Mouse (Mus musculus) layer of hippocampus, adult 18-20 months (tissue): ENCODE data around the gene Fuz. TPM values are rescaled to one million over a fixed set of nuclear protein-coding genes. Genes with fewer than 3 reads are reported as not detected.
A peak's percentile ranks its signal among the peaks of the same experiment; 100 is the strongest.

Source experiments
- DNase-seq, 2 experiments: peaks; one replicate each; pipeline ENCODE4 v3.0.0; 2022; ENCODE audit warnings: low spot score in 2 of 2
- microRNA-seq, 2 experiments: library from miRNA; unstranded; fragments of <30 nt; microRNA quantifications; one replicate each; pipeline ENCODE4 v1.2.0; 2021
- total RNA-seq, 2 experiments: library from RNA; stranded (reverse); gene quantifications; 2 replicates each; pipeline ENCODE4 v1.2.3; 2021

The Fuz gene
- total RNA-seq, 2 experiments from 2014 or later: 23.4 to 24.5 TPM

DNA sequence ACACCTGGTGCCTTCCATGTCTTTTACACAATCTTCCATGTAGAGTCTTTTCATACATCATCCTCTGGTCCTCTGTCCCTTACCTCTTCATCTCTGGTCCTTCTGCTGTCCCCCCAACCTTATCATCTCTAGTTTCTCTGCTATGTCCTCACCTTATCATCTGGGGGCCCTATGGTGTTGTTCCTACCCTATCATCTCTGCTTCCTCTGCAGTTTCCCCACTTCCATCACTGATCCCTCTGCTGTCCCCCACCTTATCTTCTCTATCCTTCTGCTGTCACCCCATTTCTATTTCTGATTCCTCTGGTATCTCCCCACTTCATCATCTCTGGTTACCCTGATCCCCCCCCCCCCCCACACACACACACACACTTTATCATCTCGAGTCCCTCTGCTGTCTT, 32.7 kb downstream of the Fuz start:
- no peak for DNase-seq

GRCm38 (mm10) chr7:44929204-44930151, 33.6 kb downstream of the Fuz start, which contains the start of gene Ap2a1:
Gene Ap2a1, minus strand, starts transcription at chr7:44929496.
- DNase-seq: peak; percentile 100

DNA sequence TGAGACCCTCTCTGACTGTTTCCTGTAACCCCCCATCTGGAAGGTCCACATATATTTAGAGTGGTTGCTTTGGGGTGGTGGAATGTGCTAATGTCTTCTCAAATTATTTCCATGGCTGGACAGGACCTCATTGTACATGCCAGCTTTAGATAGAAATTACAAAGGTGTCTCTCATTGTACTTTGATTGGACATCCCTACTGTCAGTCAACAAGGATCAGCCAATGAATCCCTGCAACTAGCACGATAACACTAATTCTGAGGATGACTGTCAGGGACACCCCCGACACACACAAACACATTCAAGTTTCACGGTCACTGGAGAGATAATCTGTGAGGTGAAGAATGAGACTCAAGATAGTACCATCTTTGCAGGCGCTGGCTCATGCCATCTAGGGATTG, 42.8 kb downstream of the Fuz start:
- no peak for DNase-seq

GRCm38 (mm10) chr7:44942904-44943303, 47.0 kb downstream of the Fuz start, which contains the start of gene Tsks:
Gene Tsks, plus strand, starts transcription at chr7:44943204.
- DNase-seq: no peak

GRCm38 (mm10) chr7:44949922-44950321, 54.0 kb downstream of the Fuz start:
- DNase-seq: peak in 1 of 2 experiments; percentile 44

GRCm38 (mm10) chr7:44951960-44952359, 56.1 kb downstream of the Fuz start:
- no peak for DNase-seq

Small RNA genes within 50 kb of the gene (microRNA-seq; reads per million reads assigned to microRNA genes)
- 0 reads per million in 2 experiments for gene Mir707

Other genes starting within 250 kb of the Fuz start
- gene Myh14, start 225.2 kb upstream of the Fuz start, total RNA-seq: 10 to 100 TPM; 31.4 to 33.4 TPM
- gene Izumo2, start 187.3 kb upstream of the Fuz start, total RNA-seq: not detected
- gene Vrk3, start 147.7 kb upstream of the Fuz start, total RNA-seq: 10 to 100 TPM; 35.1 to 39.9 TPM
- under 1 TPM; 0.41 to 0.79 TPM for gene Zfp473, start 145.0 kb upstream of the Fuz start, total RNA-seq
- 10 to 100 TPM; 30.7 to 32.7 TPM for gene Nup62, start 80.0 kb upstream of the Fuz start, total RNA-seq
- gene Il4i1, start 79.7 kb upstream of the Fuz start, total RNA-seq: 1 to 10 TPM; 1.8 to 2.0 TPM
- gene Atf5, start 79.4 kb upstream of the Fuz start, total RNA-seq: 10 to 100 TPM; 27.4 to 27.9 TPM
- 10 to 100 TPM; 76.2 to 79.7 TPM for gene Akt1s1, start 47.1 kb upstream of the Fuz start, total RNA-seq
- gene Tbc1d17, start 47.0 kb upstream of the Fuz start, total RNA-seq: 10 to 100 TPM; 67.9 to 70.6 TPM
- gene Pnkp, start 38.9 kb upstream of the Fuz start, total RNA-seq: 10 to 100 TPM; 25.3 to 27.8 TPM
- 100 to 1,000 TPM; 341 to 350 TPM for gene Ptov1, start 26.3 kb upstream of the Fuz start, total RNA-seq
- 100 to 1,000 TPM in 1 of 2 experiments, 10 to 100 TPM in 1; 96.8 to 101 TPM for gene Med25, start 3.4 kb upstream of the Fuz start, total RNA-seq
- gene Ap2a1, start 33.4 kb downstream of the Fuz start, total RNA-seq: 100 to 1,000 TPM; 288 to 294 TPM
- gene Tsks, start 47.1 kb downstream of the Fuz start, total RNA-seq: 1 to 10 TPM in 1 of 2 experiments, under 1 TPM in 1; 0.79 to 1.2 TPM
- gene Cpt1c, start 78.8 kb downstream of the Fuz start, total RNA-seq: 100 to 1,000 TPM; 129 to 136 TPM
- 100 to 1,000 TPM; 172 to 183 TPM for gene Prmt1, start 90.5 kb downstream of the Fuz start, total RNA-seq
- 10 to 100 TPM; 41.5 to 43.7 TPM for gene Irf3, start 101.6 kb downstream of the Fuz start, total RNA-seq
- 1 to 10 TPM; 3.1 TPM for gene Bcl2l12, start 102.6 kb downstream of the Fuz start, total RNA-seq
- 100 to 1,000 TPM; 159 to 168 TPM for gene Scaf1, start 120.3 kb downstream of the Fuz start, total RNA-seq
- gene Rras, start 121.9 kb downstream of the Fuz start, total RNA-seq: 10 to 100 TPM; 11.6 to 12.9 TPM
- gene Prr12, start 156.8 kb downstream of the Fuz start, total RNA-seq: 10 to 100 TPM; 75.7 to 77.5 TPM
- gene Nosip, start 166.3 kb downstream of the Fuz start, total RNA-seq: 10 to 100 TPM; 50.8 to 57.6 TPM
- gene Prrg2, start 166.6 kb downstream of the Fuz start, total RNA-seq: 1 to 10 TPM; 5.9 TPM
- 1 to 10 TPM; 7.4 to 8.5 TPM for gene Rcn3, start 196.1 kb downstream of the Fuz start, total RNA-seq
- gene Fcgrt, start 207.8 kb downstream of the Fuz start, total RNA-seq: 10 to 100 TPM; 14.8 to 18.7 TPM
- 100 to 1,000 TPM; 481 to 486 TPM for gene Rps11, start 228.4 kb downstream of the Fuz start, total RNA-seq
- 100 to 1,000 TPM; 866 to 870 TPM for gene Rpl13a, start 232.7 kb downstream of the Fuz start, total RNA-seq
- gene Gm45713, start 240.2 kb downstream of the Fuz start, total RNA-seq: not detected
- gene Flt3l, start 240.4 kb downstream of the Fuz start, total RNA-seq: 1 to 10 TPM; 6.9 to 9.5 TPM